In genomic region chr9:83433661-83434060, GRCm38 (mm10) we compare ENCODE assay signal across 9 mouse cellular contexts. TPM values are rescaled to one million over a fixed set of nuclear protein-coding genes. Genes with fewer than 3 reads are reported as not detected.
DNase-seq lines count a peak whose midpoint lies in the region; ATAC-seq and TF ChIP-seq lines count a peak whose summit lies in the region.
"Had no signal": no experiment of that assay in that cellular context is flagged by ENCODE, and none has a peak within 500 bp of the region (broad histone marks: within the 10 kb centered on the region; RNA-seq: fewer than 3 reads in every experiment).

No protein-coding gene starts in this region.

- no peak overlapping the region for H3K27ac ChIP-seq in forebrain, postnatal 0 days (ENCODE audit: low read depth, low read length)
- H3K27ac ChIP-seq in forebrain, embryonic 16.5 days (ENCODE audit: low read length): no peak overlapping the region
- no peak overlapping the region for H3K27ac ChIP-seq in midbrain, postnatal 0 days (ENCODE audit: low read depth, low read length)
- no peak overlapping the region for H3K27ac ChIP-seq in midbrain, embryonic 13.5 days
- no peak overlapping the region for H3K27ac ChIP-seq in embryonic facial prominence, embryonic 10.5 days (replicated peaks)
- H3K27ac ChIP-seq in hindbrain, embryonic 12.5 days: no peak overlapping the region
- H3K27ac ChIP-seq: lung, embryonic 15.5 days had no signal

- H3K4me1 ChIP-seq in forebrain, postnatal 0 days (ENCODE audit: insufficient read depth): 0 out of 2 replicates have a peak, but pooled peaks cover 4% of the 10 kb centered on the region
- no peaks in the 10 kb centered on the region; the same call in 1 of the 2 replicates for H3K4me1 ChIP-seq in forebrain, embryonic 16.5 days (replicated peaks; ENCODE audit: control insufficient read depth, insufficient read depth, low read length)
- no peaks in the 10 kb centered on the region for H3K4me1 ChIP-seq in midbrain, postnatal 0 days (ENCODE audit: insufficient read depth, low read length)
- H3K4me1 ChIP-seq in midbrain, embryonic 13.5 days (replicated peaks): peaks cover 8% of the 10 kb centered on the region
- H3K4me1 ChIP-seq in embryonic facial prominence, embryonic 10.5 days: peaks cover 6% of the 10 kb centered on the region
- H3K4me1 ChIP-seq in hindbrain, embryonic 12.5 days: peaks cover 9% of the 10 kb centered on the region; the same call in 1 of the 2 replicates

- peak; percentile 46 for TF ChIP-seq CTCF in forebrain, postnatal 0 days (IDR thresholded peaks at IDR 0.05; ENCODE audit: low read depth)
- peak; percentile 51 for TF ChIP-seq CTCF in midbrain, postnatal 0 days (IDR thresholded peaks at IDR 0.05)

- no peaks in the 10 kb centered on the region for H3K9me3 ChIP-seq in forebrain, postnatal 0 days (ENCODE audit: low read length)
- no peaks in the 10 kb centered on the region for H3K9me3 ChIP-seq in forebrain, embryonic 16.5 days (ENCODE audit: control insufficient read depth, low read length)
- no peaks in the 10 kb centered on the region for H3K9me3 ChIP-seq in midbrain, postnatal 0 days (ENCODE audit: low read length)
- no peaks in the 10 kb centered on the region for H3K9me3 ChIP-seq in midbrain, embryonic 13.5 days
- no peaks in the 10 kb centered on the region for H3K9me3 ChIP-seq in embryonic facial prominence, embryonic 10.5 days
- H3K9me3 ChIP-seq in hindbrain, embryonic 12.5 days (replicated peaks): no peaks in the 10 kb centered on the region
- H3K9me3 ChIP-seq: lung, embryonic 15.5 days had no signal

- no peak for ATAC-seq in forebrain, postnatal 0 days
- no peak for ATAC-seq in forebrain, embryonic 16.5 days
- ATAC-seq in midbrain, postnatal 0 days (ENCODE audit: low FRiP score): no peak
- no peak for ATAC-seq in midbrain, embryonic 13.5 days
- ATAC-seq in hindbrain, embryonic 12.5 days (ENCODE audit: low FRiP score): no peak

- H3K4me3 ChIP-seq in forebrain, postnatal 0 days (ENCODE audit: low read depth, low read length): no peak overlapping the region
- H3K4me3 ChIP-seq in forebrain, embryonic 16.5 days (replicated peaks; ENCODE audit: low read length): no peak overlapping the region
- no peak overlapping the region for H3K4me3 ChIP-seq in midbrain, postnatal 0 days (ENCODE audit: low read depth, low read length)
- H3K4me3 ChIP-seq in midbrain, embryonic 13.5 days (replicated peaks): no peak overlapping the region
- no peak overlapping the region for H3K4me3 ChIP-seq in embryonic facial prominence, embryonic 10.5 days
- H3K4me3 ChIP-seq in hindbrain, embryonic 12.5 days: no peak overlapping the region
- H3K4me3 ChIP-seq: lung, embryonic 15.5 days had no signal

- H3K27me3 ChIP-seq in forebrain, postnatal 0 days (ENCODE audit: insufficient read depth, low read length): no peaks in the 10 kb centered on the region
- H3K27me3 ChIP-seq in forebrain, embryonic 16.5 days (replicated peaks; ENCODE audit: control insufficient read depth, insufficient read depth, low read length): no peaks in the 10 kb centered on the region
- H3K27me3 ChIP-seq in midbrain, postnatal 0 days (ENCODE audit: insufficient read depth, low read length): no peaks in the 10 kb centered on the region
- H3K27me3 ChIP-seq in midbrain, embryonic 13.5 days: no peaks in the 10 kb centered on the region
- H3K27me3 ChIP-seq in embryonic facial prominence, embryonic 10.5 days (replicated peaks; ENCODE audit: low read depth, poor library complexity, severe bottlenecking): no peaks in the 10 kb centered on the region
- H3K27me3 ChIP-seq in hindbrain, embryonic 12.5 days: no peaks in the 10 kb centered on the region
- H3K27me3 ChIP-seq: lung, embryonic 15.5 days had no signal

- H3K9ac ChIP-seq in forebrain, postnatal 0 days: no peak overlapping the region
- H3K9ac ChIP-seq in forebrain, embryonic 16.5 days (replicated peaks; ENCODE audit: low read depth, low read length): no peak overlapping the region
- no peak overlapping the region for H3K9ac ChIP-seq in midbrain, postnatal 0 days (replicated peaks; ENCODE audit: low read length, poor library complexity, severe bottlenecking)
- no peak overlapping the region for H3K9ac ChIP-seq in midbrain, embryonic 13.5 days (replicated peaks)
- no peak overlapping the region for H3K9ac ChIP-seq in hindbrain, embryonic 12.5 days
- H3K9ac ChIP-seq: lung, embryonic 15.5 days had no signal

- WGBS in forebrain, postnatal 0 days: 58% methylated on average over 7 of the region's 7 CpGs
- WGBS in forebrain, embryonic 16.5 days: 62% methylated on average over 7 of the region's 7 CpGs
- WGBS in midbrain, postnatal 0 days: 63% methylated on average over 7 of the region's 7 CpGs
- 63% methylated on average over 7 of the region's 7 CpGs for WGBS in midbrain, embryonic 13.5 days
- 63% methylated on average over 7 of the region's 7 CpGs for WGBS in embryonic facial prominence, embryonic 10.5 days
- 64% methylated on average over 7 of the region's 7 CpGs for WGBS in hindbrain, embryonic 12.5 days

- no peaks in the 10 kb centered on the region for H3K36me3 ChIP-seq in forebrain, postnatal 0 days (ENCODE audit: insufficient read depth)
- H3K36me3 ChIP-seq in forebrain, embryonic 16.5 days (ENCODE audit: control insufficient read depth, insufficient read depth): no peaks in the 10 kb centered on the region
- no peaks in the 10 kb centered on the region for H3K36me3 ChIP-seq in midbrain, postnatal 0 days (ENCODE audit: insufficient read depth, low read length)
- peaks cover 3% of the 10 kb centered on the region; the same call in 1 of the 2 replicates for H3K36me3 ChIP-seq in midbrain, embryonic 13.5 days
- peaks cover 14% of the 10 kb centered on the region; the same call in 1 of the 2 replicates for H3K36me3 ChIP-seq in embryonic facial prominence, embryonic 10.5 days (replicated peaks)
- no peaks in the 10 kb centered on the region for H3K36me3 ChIP-seq in hindbrain, embryonic 12.5 days
- H3K36me3 ChIP-seq: lung, embryonic 15.5 days had no signal

- DNase-seq in forebrain, postnatal 0 days: no peak
- DNase-seq in midbrain, postnatal 0 days (ENCODE audit: low spot score): no peak
- peak; percentile 35 for DNase-seq in embryonic facial prominence, embryonic 10.5 days (ENCODE audit: low spot score)
- peak; percentile 8 for DNase-seq in spleen, adult 12 weeks (ENCODE audit: low spot score)
- no peak for DNase-seq in right cerebral cortex, postnatal 14 days

- no peak overlapping the region for H3K4me2 ChIP-seq in forebrain, postnatal 0 days (ENCODE audit: low read depth)
- no peak overlapping the region for H3K4me2 ChIP-seq in forebrain, embryonic 16.5 days (ENCODE audit: low read length)
- H3K4me2 ChIP-seq in midbrain, postnatal 0 days (ENCODE audit: low read depth, low read length, poor library complexity, severe bottlenecking): no peak overlapping the region
- H3K4me2 ChIP-seq in midbrain, embryonic 13.5 days (replicated peaks): no peak overlapping the region
- H3K4me2 ChIP-seq in hindbrain, embryonic 12.5 days (replicated peaks): no peak overlapping the region
- H3K4me2 ChIP-seq: lung, embryonic 15.5 days had no signal

RNA-seq across cellular contexts. Expression of gene Lca5, which starts 7.3 kb away (rescaled TPM):
- total RNA-seq in forebrain, postnatal 0 days (2014; rRNA removed): 26.2 and 34.1 TPM in 2 replicates
- polyA plus RNA-seq in forebrain, postnatal 0 days (2015; fragmentation: Nextera tagmentation; extraction: Ambion mirVana): 7.0 and 11.5 TPM in 2 replicates
- polyA plus RNA-seq in forebrain, embryonic 16.5 days (2015; fragmentation: Nextera tagmentation; extraction: Ambion mirVana): 19.3 and 22.5 TPM in 2 replicates
- total RNA-seq in midbrain, postnatal 0 days (2014; rRNA removed): 12.8 and 28.6 TPM in 2 replicates
- polyA plus RNA-seq in midbrain, postnatal 0 days (2015; fragmentation: Nextera tagmentation; extraction: Ambion mirVana): 11.0 and 14.5 TPM in 2 replicates
- 19.0 and 24.7 TPM in 2 replicates for polyA plus RNA-seq in midbrain, embryonic 13.5 days (2015; fragmentation: Nextera tagmentation; extraction: Ambion mirVana)
- polyA plus RNA-seq in embryonic facial prominence, embryonic 10.5 days (2016; fragmentation: Nextera tagmentation; extraction: Ambion mirVana): 17.9 and 18.1 TPM in 2 replicates
- 23.7 and 24.7 TPM in 2 replicates for polyA plus RNA-seq in hindbrain, embryonic 12.5 days (2016; fragmentation: Nextera tagmentation; extraction: Ambion mirVana)

Comparison
In these comparisons a context has a peak if more than half of its experiments do, and no peak if none do; other contexts are left out.
1. DNase-seq: peak in embryonic facial prominence, embryonic 10.5 days (single experiment) and spleen, adult 12 weeks (single experiment); none in forebrain, postnatal 0 days (single experiment), midbrain, postnatal 0 days (single experiment) and right cerebral cortex, postnatal 14 days (single experiment).